Mouse (Mus musculus): ENCODE data around the gene Hs3st2.
"Not testable (repeated sequence)": the region's sequence is repeated elsewhere in the genome, so short reads cannot be mapped to it uniquely, and the experiment has no call there.

Gene Hs3st2

GRCm38 (mm10) chr7:121391225-121391983, at the start of gene Hs3st2:
Hs3st2 (plus strand) TSS chr7:121391859.
- DNase-seq (ENCODE audit: low spot score) = no peak

- DNase-seq (ENCODE audit: low spot score) = no peak
These were observed 43.2 kb upstream of the Hs3st2 start for GRCm38 (mm10) chr7:121348284-121348963.

GRCm38 (mm10) chr7:121351688-121352087, 40.0 kb upstream of the Hs3st2 start:
- no peak for DNase-seq (ENCODE audit: low spot score)

- not testable (repeated sequence) for DNase-seq (ENCODE audit: low spot score)
These were observed 30.2 kb upstream of the Hs3st2 start for GRCm38 (mm10) chr7:121361448-121361847.

GRCm38 (mm10) chr7:121365584-121365983, 26.1 kb upstream of the Hs3st2 start:
- no peak for DNase-seq (ENCODE audit: low spot score)

GRCm38 (mm10) chr7:121367185-121367584, 24.5 kb upstream of the Hs3st2 start:
- no peak for DNase-seq (ENCODE audit: low spot score)

GRCm38 (mm10) chr7:121371990-121372389, 19.7 kb upstream of the Hs3st2 start:
- no peak for DNase-seq (ENCODE audit: low spot score)

- no peak for DNase-seq (ENCODE audit: low spot score)
These were observed 16.2 kb upstream of the Hs3st2 start for GRCm38 (mm10) chr7:121375456-121375855.

GRCm38 (mm10) chr7:121378942-121379341, 12.7 kb upstream of the Hs3st2 start:
- no peak for DNase-seq (ENCODE audit: low spot score)

GRCm38 (mm10) chr7:121391984-121392739, 503 bp downstream of the Hs3st2 start:
- no peak for DNase-seq (ENCODE audit: low spot score)

- DNase-seq (ENCODE audit: low spot score) = no peak
These were observed 1.0 kb downstream of the Hs3st2 start for GRCm38 (mm10) chr7:121392740-121392993.

GRCm38 (mm10) chr7:121393884-121394283, 2.2 kb downstream of the Hs3st2 start:
- no peak for DNase-seq (ENCODE audit: low spot score)

GRCm38 (mm10) chr7:121394875-121395274, 3.2 kb downstream of the Hs3st2 start:
- DNase-seq (ENCODE audit: low spot score) = no peak

GRCm38 (mm10) chr7:121410716-121411506, 19.3 kb downstream of the Hs3st2 start:
- DNase-seq (ENCODE audit: low spot score) = no peak

GRCm38 (mm10) chr7:121411507-121411898, 19.8 kb downstream of the Hs3st2 start:
- no peak for DNase-seq (ENCODE audit: low spot score)

GRCm38 (mm10) chr7:121436884-121437283, 45.2 kb downstream of the Hs3st2 start:
- DNase-seq (ENCODE audit: low spot score) = no peak

GRCm38 (mm10) chr7:121441186-121441585, 49.5 kb downstream of the Hs3st2 start:
- DNase-seq (ENCODE audit: low spot score) = no peak

GRCm38 (mm10) chr7:121444336-121444735, 52.7 kb downstream of the Hs3st2 start:
- DNase-seq (ENCODE audit: low spot score) = no peak

- DNase-seq (ENCODE audit: low spot score) = no peak
These were observed 54.6 kb downstream of the Hs3st2 start for GRCm38 (mm10) chr7:121446281-121446680.

- no peak for DNase-seq (ENCODE audit: low spot score)
These were observed 59.5 kb downstream of the Hs3st2 start for GRCm38 (mm10) chr7:121450951-121451843.

- no peak for DNase-seq (ENCODE audit: low spot score)
These were observed 65.1 kb downstream of the Hs3st2 start for GRCm38 (mm10) chr7:121456716-121457115.
